Mouse (Mus musculus): ENCODE results near the gene Rbm38. TPM values are rescaled to one million over a fixed set of nuclear protein-coding genes. Genes with fewer than 3 reads are reported as not detected.

Rbm38 gene
- total RNA-seq, 2 experiments from 2014 or later: 3.1 to 3.7 TPM

GRCm38 (mm10) chr2:173083712-173084475 is 63.6 kb downstream of the Rbm38 start:
- no peak for DNase-seq (ENCODE audit: low spot score in 2 of 2)
- intact Hi-C loops (cut with DNase I): loop anchor here (5.0 kb wide), 2 partner anchors 67 to 607 kb away; no protein-coding TSS in a partner anchor

Other genes starting within 250 kb of the Rbm38 start
- 10 to 100 TPM; 11.9 to 12.1 TPM for gene Bmp7, start 80.2 kb upstream of the Rbm38 start, total RNA-seq (2021)
- under 1 TPM; 0.23 to 0.44 TPM for gene Spo11, start 42.8 kb upstream of the Rbm38 start, total RNA-seq (2021)
- 10 to 100 TPM; 62.3 to 63.1 TPM for gene Rae1, start 20.4 kb upstream of the Rbm38 start, total RNA-seq (2021)
- not detected for gene Ctcfl, start 99.0 kb downstream of the Rbm38 start, total RNA-seq (2021)
- not detected for gene Pck1, start 132.6 kb downstream of the Rbm38 start, total RNA-seq (2021)
- not detected for gene Zbp1, start 198.4 kb downstream of the Rbm38 start, total RNA-seq (2021)